7 mouse cellular contexts compared by ENCODE assay signal in genomic region chr4:152088133-152088532, GRCm38 (mm10). TPM values are rescaled to one million over a fixed set of nuclear protein-coding genes. Genes with fewer than 3 reads are reported as not detected.
A peak's percentile ranks its signal among the peaks of the same experiment; 100 is the strongest.
DNase-seq lines count a peak whose midpoint lies in the region; ATAC-seq lines count a peak whose summit lies in the region.

No protein-coding gene starts in this region.

- H3K9me3 ChIP-seq in midbrain, embryonic 10.5 days (replicated peaks): 0 out of 2 replicates have a peak, but pooled peaks cover 3% of the 10 kb centered on the region
- H3K9me3 ChIP-seq in midbrain, embryonic 11.5 days (ENCODE audit: control insufficient read depth, low read length): no peaks in the 10 kb centered on the region
- H3K9me3 ChIP-seq in forebrain, embryonic 13.5 days (replicated peaks): no peaks in the 10 kb centered on the region
- no peaks in the 10 kb centered on the region for H3K9me3 ChIP-seq in midbrain, embryonic 15.5 days

- no peaks in the 10 kb centered on the region for H3K36me3 ChIP-seq in midbrain, embryonic 10.5 days
- no peaks in the 10 kb centered on the region for H3K36me3 ChIP-seq in midbrain, embryonic 11.5 days (ENCODE audit: control insufficient read depth, insufficient read depth, low read length)
- no peaks in the 10 kb centered on the region for H3K36me3 ChIP-seq in forebrain, embryonic 13.5 days (ENCODE audit: poor library complexity, severe bottlenecking)
- H3K36me3 ChIP-seq in midbrain, embryonic 15.5 days (replicated peaks): no peaks in the 10 kb centered on the region

- H3K4me3 ChIP-seq in midbrain, embryonic 10.5 days: peak overlapping the region; percentile 84; the same call in 1 of the 2 replicates
- no peak overlapping the region for H3K4me3 ChIP-seq in midbrain, embryonic 11.5 days (ENCODE audit: low read depth, low read length)
- peak overlapping the region; percentile 73 for H3K4me3 ChIP-seq in forebrain, embryonic 13.5 days
- H3K4me3 ChIP-seq in midbrain, embryonic 15.5 days: no peak overlapping the region

- H3K4me1 ChIP-seq in midbrain, embryonic 10.5 days: peaks cover 35% of the 10 kb centered on the region
- H3K4me1 ChIP-seq in midbrain, embryonic 11.5 days (ENCODE audit: control insufficient read depth, insufficient read depth, low read length): peaks cover 16% of the 10 kb centered on the region
- peaks cover 36% of the 10 kb centered on the region for H3K4me1 ChIP-seq in forebrain, embryonic 13.5 days
- H3K4me1 ChIP-seq in midbrain, embryonic 15.5 days: peaks cover 18% of the 10 kb centered on the region

- peaks cover 44% of the 10 kb centered on the region for H3K27me3 ChIP-seq in midbrain, embryonic 10.5 days (ENCODE audit: low read depth, poor library complexity, severe bottlenecking)
- H3K27me3 ChIP-seq in midbrain, embryonic 11.5 days (ENCODE audit: control insufficient read depth, insufficient read depth, low read length): no peaks in the 10 kb centered on the region; the same call in 1 of the 2 replicates
- H3K27me3 ChIP-seq in forebrain, embryonic 13.5 days: 0 out of 2 replicates have a peak, but pooled peaks cover 2% of the 10 kb centered on the region
- no peaks in the 10 kb centered on the region for H3K27me3 ChIP-seq in midbrain, embryonic 15.5 days (replicated peaks)

- no peak for ATAC-seq in midbrain, embryonic 11.5 days (ENCODE audit: low FRiP score)
- 0 out of 2 replicates have a peak, but pooled peaks have one; percentile 11 for ATAC-seq in forebrain, embryonic 13.5 days
- no peak for ATAC-seq in midbrain, embryonic 15.5 days (replicated peaks)

- DNase-seq in midbrain, embryonic 10.5 days (ENCODE audit: low spot score): no peak
- no peak for DNase-seq in midbrain, embryonic 11.5 days (ENCODE audit: low spot score, missing footprints)
- DNase-seq in kidney, postnatal 25 days: peak; percentile 48 to 51
- DNase-seq in urinary bladder, postnatal 14 days (ENCODE audit: low spot score): no peak
- no peak for DNase-seq in embryo, embryonic 11 days

- 24% methylated on average over 4 of the region's 4 CpGs for WGBS in midbrain, embryonic 10.5 days
- 23% methylated on average over 4 of the region's 4 CpGs for WGBS in midbrain, embryonic 11.5 days
- WGBS in forebrain, embryonic 13.5 days: 21% methylated on average over 4 of the region's 4 CpGs
- WGBS in midbrain, embryonic 15.5 days: 19% methylated on average over 4 of the region's 4 CpGs

- no peak overlapping the region for H3K9ac ChIP-seq in midbrain, embryonic 11.5 days (ENCODE audit: low read length)
- H3K9ac ChIP-seq in forebrain, embryonic 13.5 days: peak overlapping the region; percentile 85; the same call in 1 of the 2 replicates
- no peak overlapping the region; the same call in 1 of the 2 replicates for H3K9ac ChIP-seq in midbrain, embryonic 15.5 days

- H3K27ac ChIP-seq in midbrain, embryonic 10.5 days (replicated peaks): no peak overlapping the region
- H3K27ac ChIP-seq in midbrain, embryonic 11.5 days (ENCODE audit: low read depth, low read length): no peak overlapping the region
- peak overlapping the region; percentile 69 for H3K27ac ChIP-seq in forebrain, embryonic 13.5 days
- no peak overlapping the region for H3K27ac ChIP-seq in midbrain, embryonic 15.5 days

- no peak overlapping the region; the same call in 1 of the 2 replicates for H3K4me2 ChIP-seq in midbrain, embryonic 11.5 days
- peak overlapping the region; percentile 88 for H3K4me2 ChIP-seq in forebrain, embryonic 13.5 days
- H3K4me2 ChIP-seq in midbrain, embryonic 15.5 days: peak overlapping the region; percentile 80

RNA-seq across cellular contexts. Expression of gene Plekhg5, which starts 15.8 kb away (rescaled TPM):
- 8.1 and 9.5 TPM in 2 replicates for polyA plus RNA-seq in midbrain, embryonic 10.5 days (2016; fragmentation: Nextera tagmentation; extraction: Ambion mirVana)
- 3.6 and 5.1 TPM in 2 replicates for polyA plus RNA-seq in midbrain, embryonic 11.5 days (2014; fragmentation: Nextera tagmentation; extraction: Ambion mirVana)
- 8.4 and 9.2 TPM in 2 replicates for polyA plus RNA-seq in forebrain, embryonic 13.5 days (2015; fragmentation: Nextera tagmentation; extraction: Ambion mirVana)
- 12.3 and 12.5 TPM in 2 replicates for polyA plus RNA-seq in midbrain, embryonic 15.5 days (2015; fragmentation: Nextera tagmentation; extraction: Ambion mirVana)

RNA-seq across cellular contexts. Expression of gene Tnfrsf25, which starts 27.6 kb away (rescaled TPM):
- 0.47 and 1.0 TPM in 2 replicates for polyA plus RNA-seq in midbrain, embryonic 10.5 days (2016; fragmentation: Nextera tagmentation; extraction: Ambion mirVana)
- polyA plus RNA-seq in midbrain, embryonic 11.5 days (2014; fragmentation: Nextera tagmentation; extraction: Ambion mirVana): 0.28 and 0.31 TPM in 2 replicates
- polyA plus RNA-seq in forebrain, embryonic 13.5 days (2015; fragmentation: Nextera tagmentation; extraction: Ambion mirVana): 0.38 and 0.88 TPM in 2 replicates
- polyA plus RNA-seq in midbrain, embryonic 15.5 days (2015; fragmentation: Nextera tagmentation; extraction: Ambion mirVana): 0.80 and 1.0 TPM in 2 replicates

RNA-seq across cellular contexts. Expression of gene Nol9, which starts 49.0 kb away (rescaled TPM):
- polyA plus RNA-seq in midbrain, embryonic 10.5 days (2016; fragmentation: Nextera tagmentation; extraction: Ambion mirVana): 35.3 and 35.7 TPM in 2 replicates
- polyA plus RNA-seq in midbrain, embryonic 11.5 days (2014; fragmentation: Nextera tagmentation; extraction: Ambion mirVana): 23.4 TPM in 2 replicates
- polyA plus RNA-seq in forebrain, embryonic 13.5 days (2015; fragmentation: Nextera tagmentation; extraction: Ambion mirVana): 22.5 and 25.8 TPM in 2 replicates
- 25.4 and 27.4 TPM in 2 replicates for polyA plus RNA-seq in midbrain, embryonic 15.5 days (2015; fragmentation: Nextera tagmentation; extraction: Ambion mirVana)

RNA-seq across cellular contexts. Expression of gene Tas1r1, which starts 49.8 kb away (rescaled TPM):
- polyA plus RNA-seq in midbrain, embryonic 10.5 days (2016; fragmentation: Nextera tagmentation; extraction: Ambion mirVana): 0.73 and 0.75 TPM in 2 replicates
- polyA plus RNA-seq in midbrain, embryonic 11.5 days (2014; fragmentation: Nextera tagmentation; extraction: Ambion mirVana): 0.44 and 0.58 TPM in 2 replicates
- polyA plus RNA-seq in forebrain, embryonic 13.5 days (2015; fragmentation: Nextera tagmentation; extraction: Ambion mirVana): 0.53 and 0.83 TPM in 2 replicates
- polyA plus RNA-seq in midbrain, embryonic 15.5 days (2015; fragmentation: Nextera tagmentation; extraction: Ambion mirVana): 1.5 and 1.6 TPM in 2 replicates

Comparison
In these comparisons a context has a peak if more than half of its experiments do, and no peak if none do; other contexts are left out.
1. H3K4me3 ChIP-seq: peak in midbrain, embryonic 10.5 days (single experiment) and forebrain, embryonic 13.5 days (single experiment); none in midbrain, embryonic 11.5 days (single experiment) and midbrain, embryonic 15.5 days (single experiment).
2. DNase-seq: peak in kidney, postnatal 25 days (2 of 2); none in midbrain, embryonic 10.5 days (single experiment), midbrain, embryonic 11.5 days (single experiment), urinary bladder, postnatal 14 days (single experiment) and embryo, embryonic 11 days (single experiment).